Mouse (Mus musculus): Measurements from ENCODE around the gene Prr19. TPM values are rescaled to one million over a fixed set of nuclear protein-coding genes. Genes with fewer than 3 reads are reported as not detected.
A peak's percentile ranks its signal among the peaks of the same experiment; 100 is the strongest.

Gene Prr19
- polyA plus RNA-seq, 1 experiment = 1.6 TPM

- TF ChIP-seq POLR2A (IDR thresholded peaks at IDR 0.05; ENCODE audit: insufficient read depth, low read length) (peak; percentile 91), EP300 (IDR thresholded peaks at IDR 0.05; ENCODE audit: insufficient read depth, low read depth, low read length) (peak; percentile 5; the same call in 1 of the 2 replicates), CTCF (IDR thresholded peaks at IDR 0.05; ENCODE audit: low read depth, low read length) (no peak)
- Histone ChIP-seq H3K4me3 (ENCODE audit: low read depth, low read length) (peak overlapping the region; percentile 57), H3K4me1 (ENCODE audit: control insufficient read depth, insufficient read depth, low read length) (peaks cover 7% of the 10 kb centered on the region)
Observed at GRCm38 (mm10) chr7:25281734-25282601, 19.2 kb upstream of the Prr19 start.

GRCm38 (mm10) chr7:25282731-25283211, 18.4 kb upstream of the Prr19 start:
- Histone ChIP-seq H3K4me3 (ENCODE audit: low read depth, low read length) (peak overlapping the region; percentile 79), H3K4me1 (ENCODE audit: control insufficient read depth, insufficient read depth, low read length) (peaks cover 3% of the 10 kb centered on the region)

More at GRCm38 (mm10) chr7:25281734-25282601, 19.2 kb upstream of the Prr19 start:
- H3K27ac ChIP-seq (ENCODE audit: insufficient read depth, low read length) = peak overlapping the region; percentile 32
- no peaks in the 10 kb centered on the region for H3K27me3 ChIP-seq (ENCODE audit: control insufficient read depth, insufficient read depth, low read length, poor library complexity, severe bottlenecking)
- H3K9me3 ChIP-seq (replicated peaks; ENCODE audit: control insufficient read depth, insufficient read depth, low read length, poor library complexity, severe bottlenecking) = no peaks in the 10 kb centered on the region
- H3K36me3 ChIP-seq (ENCODE audit: control insufficient read depth, insufficient read depth, low read length, poor library complexity, severe bottlenecking) = peaks cover 20% of the 10 kb centered on the region
- H3K9ac ChIP-seq (ENCODE audit: low read depth, poor library complexity, severe bottlenecking) = peak overlapping the region; percentile 93

GRCm38 (mm10) chr7:25283637-25284036, 17.6 kb upstream of the Prr19 start:
- Histone ChIP-seq H3K36me3 (ENCODE audit: control insufficient read depth, insufficient read depth, low read length, poor library complexity, severe bottlenecking) (peaks cover 34% of the 10 kb centered on the region), H3K9ac (ENCODE audit: low read depth, poor library complexity, severe bottlenecking) (peak overlapping the region; percentile 93), H3K27ac (ENCODE audit: insufficient read depth, low read length) (no peak overlapping the region), H3K9me3 (replicated peaks; ENCODE audit: control insufficient read depth, insufficient read depth, low read length, poor library complexity, severe bottlenecking) (no peaks in the 10 kb centered on the region), H3K4me1 (ENCODE audit: control insufficient read depth, insufficient read depth, low read length) (peaks cover 2% of the 10 kb centered on the region), H3K27me3 (ENCODE audit: control insufficient read depth, insufficient read depth, low read length, poor library complexity, severe bottlenecking) (no peaks in the 10 kb centered on the region), H3K4me3 (ENCODE audit: low read depth, low read length) (peak overlapping the region; percentile 79)
- TF ChIP-seq POLR2A (IDR thresholded peaks at IDR 0.05; ENCODE audit: insufficient read depth, low read length) (no peak), EP300 (IDR thresholded peaks at IDR 0.05; ENCODE audit: insufficient read depth, low read depth, low read length) (no peak), CTCF (IDR thresholded peaks at IDR 0.05; ENCODE audit: low read depth, low read length) (no peak)

More at GRCm38 (mm10) chr7:25282731-25283211, 18.4 kb upstream of the Prr19 start:
- peaks cover 28% of the 10 kb centered on the region for H3K36me3 ChIP-seq (ENCODE audit: control insufficient read depth, insufficient read depth, low read length, poor library complexity, severe bottlenecking)
- H3K27me3 ChIP-seq (ENCODE audit: control insufficient read depth, insufficient read depth, low read length, poor library complexity, severe bottlenecking) = no peaks in the 10 kb centered on the region
- TF ChIP-seq CTCF (IDR thresholded peaks at IDR 0.05; ENCODE audit: low read depth, low read length) (no peak), POLR2A (IDR thresholded peaks at IDR 0.05; ENCODE audit: insufficient read depth, low read length) (no peak), EP300 (IDR thresholded peaks at IDR 0.05; ENCODE audit: insufficient read depth, low read depth, low read length) (no peak)
- H3K27ac ChIP-seq (ENCODE audit: insufficient read depth, low read length) = peak overlapping the region; percentile 17
- no peaks in the 10 kb centered on the region for H3K9me3 ChIP-seq (replicated peaks; ENCODE audit: control insufficient read depth, insufficient read depth, low read length, poor library complexity, severe bottlenecking)
- peak overlapping the region; percentile 93 for H3K9ac ChIP-seq (ENCODE audit: low read depth, poor library complexity, severe bottlenecking)

- H3K27ac ChIP-seq (ENCODE audit: insufficient read depth, low read length) = no peak overlapping the region
- H3K4me1 ChIP-seq (ENCODE audit: control insufficient read depth, insufficient read depth, low read length) = peaks cover 2% of the 10 kb centered on the region
- H3K9me3 ChIP-seq (replicated peaks; ENCODE audit: control insufficient read depth, insufficient read depth, low read length, poor library complexity, severe bottlenecking) = no peaks in the 10 kb centered on the region
- H3K9ac ChIP-seq (ENCODE audit: low read depth, poor library complexity, severe bottlenecking) = no peak overlapping the region
- TF ChIP-seq EP300 (IDR thresholded peaks at IDR 0.05; ENCODE audit: insufficient read depth, low read depth, low read length) (no peak), CTCF (IDR thresholded peaks at IDR 0.05; ENCODE audit: low read depth, low read length) (no peak), POLR2A (IDR thresholded peaks at IDR 0.05; ENCODE audit: insufficient read depth, low read length) (no peak)
- H3K4me3 ChIP-seq (ENCODE audit: low read depth, low read length) = no peak overlapping the region
- no peaks in the 10 kb centered on the region for H3K27me3 ChIP-seq (ENCODE audit: control insufficient read depth, insufficient read depth, low read length, poor library complexity, severe bottlenecking)
- peaks cover 38% of the 10 kb centered on the region for H3K36me3 ChIP-seq (ENCODE audit: control insufficient read depth, insufficient read depth, low read length, poor library complexity, severe bottlenecking)
Observed at GRCm38 (mm10) chr7:25284171-25284570, 17.0 kb upstream of the Prr19 start.

- H3K27ac ChIP-seq (ENCODE audit: insufficient read depth, low read length) = no peak overlapping the region
- TF ChIP-seq CTCF (IDR thresholded peaks at IDR 0.05; ENCODE audit: low read depth, low read length) (no peak), EP300 (IDR thresholded peaks at IDR 0.05; ENCODE audit: insufficient read depth, low read depth, low read length) (no peak), POLR2A (IDR thresholded peaks at IDR 0.05; ENCODE audit: insufficient read depth, low read length) (no peak)
- H3K9ac ChIP-seq (ENCODE audit: low read depth, poor library complexity, severe bottlenecking) = no peak overlapping the region
- no peaks in the 10 kb centered on the region for H3K27me3 ChIP-seq (ENCODE audit: control insufficient read depth, insufficient read depth, low read length, poor library complexity, severe bottlenecking)
- H3K4me3 ChIP-seq (ENCODE audit: low read depth, low read length) = no peak overlapping the region
- H3K9me3 ChIP-seq (replicated peaks; ENCODE audit: control insufficient read depth, insufficient read depth, low read length, poor library complexity, severe bottlenecking) = no peaks in the 10 kb centered on the region
- peaks cover 2% of the 10 kb centered on the region for H3K4me1 ChIP-seq (ENCODE audit: control insufficient read depth, insufficient read depth, low read length)
- peaks cover 38% of the 10 kb centered on the region for H3K36me3 ChIP-seq (ENCODE audit: control insufficient read depth, insufficient read depth, low read length, poor library complexity, severe bottlenecking)
Observed at GRCm38 (mm10) chr7:25284766-25285165, 16.4 kb upstream of the Prr19 start.

Measured in ES-Bruce4 (cell line).